8 mouse cellular contexts compared by ENCODE assay signal in the genomic region with DNA sequence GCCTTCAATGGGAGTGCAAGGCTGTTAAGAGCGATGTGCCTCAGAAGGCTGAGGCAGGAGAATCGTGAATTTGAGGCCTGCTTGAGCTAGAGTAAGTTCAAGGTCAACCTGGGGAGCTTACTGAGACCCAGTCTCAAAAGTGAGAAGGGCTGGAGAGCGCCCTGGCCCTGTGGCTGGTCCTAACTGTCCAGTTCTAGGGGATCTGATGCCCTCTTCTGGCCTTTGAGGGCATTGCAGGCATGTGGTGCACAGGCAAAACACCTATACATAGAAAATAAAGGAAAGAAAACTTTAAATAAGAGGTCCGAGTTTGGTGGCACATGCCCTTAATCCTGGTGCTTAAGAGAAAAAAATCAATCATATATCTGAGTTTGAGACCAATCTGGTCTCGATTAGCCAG. TPM values are rescaled to one million over a fixed set of nuclear protein-coding genes. Genes with fewer than 3 reads are reported as not detected.
DNase-seq lines count a peak whose midpoint lies in the region; ATAC-seq lines count a peak whose summit lies in the region.

No protein-coding gene starts in this region.

- peaks cover 12% of the 10 kb centered on the region for H3K4me1 ChIP-seq in brown adipose tissue, adult 24 weeks (ENCODE audit: control insufficient read depth, insufficient read depth, insufficient read length, low read length)
- H3K4me1 ChIP-seq in forebrain, embryonic 16.5 days (replicated peaks; ENCODE audit: control insufficient read depth, insufficient read depth, low read length): peaks cover 21% of the 10 kb centered on the region
- H3K4me1 ChIP-seq in hindbrain, embryonic 10.5 days (replicated peaks): peaks cover 72% of the 10 kb centered on the region

- H3K9ac ChIP-seq in forebrain, embryonic 16.5 days (replicated peaks; ENCODE audit: low read depth, low read length): no peak overlapping the region

- no peak overlapping the region for H3K4me2 ChIP-seq in forebrain, embryonic 16.5 days (ENCODE audit: low read length)

- WGBS in forebrain, embryonic 16.5 days: 28% methylated on average over 5 of the region's 5 CpGs
- 30% methylated on average over 5 of the region's 5 CpGs for WGBS in hindbrain, embryonic 10.5 days

- H3K9me3 ChIP-seq in forebrain, embryonic 16.5 days (ENCODE audit: control insufficient read depth, low read length): no peaks in the 10 kb centered on the region
- no peaks in the 10 kb centered on the region for H3K9me3 ChIP-seq in hindbrain, embryonic 10.5 days

- ATAC-seq in forebrain, embryonic 16.5 days: peak; percentile 51; the same call in 1 of the 2 replicates

- DNase-seq in ES-CJ7 (ENCODE audit: low read depth, low spot score): peak; percentile 72
- DNase-seq in hindbrain, embryonic 10.5 days (ENCODE audit: low spot score): peak; percentile 87
- peak; percentile 91 for DNase-seq in layer of hippocampus, postnatal 10 days (ENCODE audit: low spot score in 2 of 2)
- DNase-seq in lung, postnatal 36 days: peak; percentile 96
- DNase-seq in right cerebral cortex, postnatal 10 days (ENCODE audit: low spot score in 2 of 2): peak; percentile 85 to 90
- peak; percentile 91 for DNase-seq in urinary bladder, postnatal 14 days (ENCODE audit: low spot score)

- peak overlapping the region; percentile 87 for H3K27ac ChIP-seq in brown adipose tissue, adult 24 weeks (replicated peaks; ENCODE audit: low read depth, low read length)
- H3K27ac ChIP-seq in forebrain, embryonic 16.5 days (ENCODE audit: low read length): peak overlapping the region; percentile 77
- H3K27ac ChIP-seq in hindbrain, embryonic 10.5 days: no peak overlapping the region

- no peaks in the 10 kb centered on the region for H3K27me3 ChIP-seq in forebrain, embryonic 16.5 days (replicated peaks; ENCODE audit: control insufficient read depth, insufficient read depth, low read length)
- H3K27me3 ChIP-seq in hindbrain, embryonic 10.5 days (ENCODE audit: insufficient read depth, poor library complexity, severe bottlenecking): peaks cover 5% of the 10 kb centered on the region; the same call in 1 of the 2 replicates

- no peaks in the 10 kb centered on the region for H3K36me3 ChIP-seq in forebrain, embryonic 16.5 days (ENCODE audit: control insufficient read depth, insufficient read depth)
- H3K36me3 ChIP-seq in hindbrain, embryonic 10.5 days: peaks cover 20% of the 10 kb centered on the region

- H3K4me3 ChIP-seq in brown adipose tissue, adult 24 weeks (ENCODE audit: insufficient read depth, low read depth, low read length): no peak overlapping the region
- H3K4me3 ChIP-seq in forebrain, embryonic 16.5 days (replicated peaks; ENCODE audit: low read length): no peak overlapping the region
- no peak overlapping the region for H3K4me3 ChIP-seq in hindbrain, embryonic 10.5 days

RNA-seq across cellular contexts. Expression of gene Hip1r, which starts 19.4 kb away (rescaled TPM):
- polyA plus RNA-seq in brown adipose tissue, adult 24 weeks (2012; ENCODE audit: insufficient read depth, insufficient read length, missing spikeins): 3.8 and 5.2 TPM in 2 replicates
- polyA plus RNA-seq in forebrain, embryonic 16.5 days (2015; fragmentation: Nextera tagmentation; extraction: Ambion mirVana): 33.3 and 35.7 TPM in 2 replicates
- 12.2 and 12.5 TPM in 2 replicates for polyA plus RNA-seq in hindbrain, embryonic 10.5 days (2016; fragmentation: Nextera tagmentation; extraction: Ambion mirVana)
- total RNA-seq in layer of hippocampus, postnatal 10 days (2021): 10 to 100 TPM; 63.7 to 70.1 TPM

RNA-seq across cellular contexts. Expression of gene Vps37b, which starts 39.3 kb away (rescaled TPM):
- polyA plus RNA-seq in brown adipose tissue, adult 24 weeks (2012; ENCODE audit: insufficient read depth, insufficient read length, missing spikeins): 2.7 and 3.7 TPM in 2 replicates
- polyA plus RNA-seq in forebrain, embryonic 16.5 days (2015; fragmentation: Nextera tagmentation; extraction: Ambion mirVana): 104 and 112 TPM in 2 replicates
- polyA plus RNA-seq in hindbrain, embryonic 10.5 days (2016; fragmentation: Nextera tagmentation; extraction: Ambion mirVana): 57.5 and 71.8 TPM in 2 replicates
- 10 to 100 TPM; 38.4 to 41.6 TPM for total RNA-seq in layer of hippocampus, postnatal 10 days (2021)

Comparison
In these comparisons a context has a peak if more than half of its experiments do, and no peak if none do; other contexts are left out.
1. RNA of gene Vps37b, which starts 39.3 kb away (polyA plus RNA-seq): 104 to 112 TPM in forebrain, embryonic 16.5 days and 57.5 to 71.8 TPM in hindbrain, embryonic 10.5 days; 2.7 to 3.7 TPM in brown adipose tissue, adult 24 weeks; every median in the first group is over 10 times any median in the second.
2. Peak in every context shown above with its lines, with median percentiles within 50 percentile points of each other: DNase-seq.